ENCODE assay signal across 8 mouse cellular contexts in the genomic region with DNA sequence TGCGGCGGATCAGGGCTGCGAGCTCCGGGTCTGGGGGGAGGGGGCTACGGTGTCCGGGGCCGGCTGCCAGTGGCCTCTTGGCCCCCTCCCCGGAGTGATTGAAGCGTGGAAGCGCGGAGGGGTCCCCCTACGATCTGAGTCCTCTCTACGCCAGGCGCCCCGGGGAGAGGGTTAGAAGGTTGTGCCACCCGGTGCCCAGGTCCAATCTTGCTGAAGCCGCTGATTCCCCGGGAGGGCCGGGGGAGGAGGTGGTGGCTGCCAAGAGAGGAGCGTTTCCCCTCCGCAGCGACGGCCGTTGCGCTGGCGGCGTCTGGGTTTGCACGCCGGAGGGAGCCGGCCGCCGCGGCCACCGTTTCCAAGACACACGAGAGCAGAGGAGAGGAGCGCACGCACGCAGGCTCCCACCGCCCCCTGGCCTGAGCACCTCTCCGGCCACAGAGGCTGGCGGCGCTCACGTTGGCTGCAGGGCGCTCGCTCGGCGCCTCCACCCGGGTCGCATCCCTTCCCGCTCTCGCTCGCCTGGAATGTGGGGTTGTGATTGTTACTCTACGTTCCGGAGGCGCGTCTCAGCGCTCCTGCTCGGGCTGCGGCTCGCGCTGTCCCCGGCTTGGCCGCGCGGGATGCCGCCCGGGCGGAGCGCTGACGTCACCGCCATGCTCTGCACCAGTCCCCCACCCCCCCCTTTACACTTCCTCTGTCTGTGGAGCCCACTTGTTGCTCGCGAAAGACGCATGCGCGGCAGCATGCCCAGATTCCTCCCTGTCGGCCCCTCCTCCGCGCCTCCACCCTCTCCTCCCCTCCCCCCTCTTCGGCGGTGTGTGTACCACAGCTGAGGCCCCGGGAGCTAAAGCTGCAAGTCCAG. TPM values are rescaled to one million over a fixed set of nuclear protein-coding genes. Genes with fewer than 3 reads are reported as not detected.
A peak's percentile ranks its signal among the peaks of the same experiment; 100 is the strongest.
DNase-seq lines count a peak whose midpoint lies in the region; ATAC-seq and TF ChIP-seq lines count a peak whose summit lies in the region.

TSS of gene Irf2bpl (minus strand) at position 602 of the 862 bp plus-strand sequence.

- H3K36me3 ChIP-seq in hindbrain, embryonic 10.5 days: peaks cover 17% of the 10 kb centered on the region
- no peaks in the 10 kb centered on the region for H3K36me3 ChIP-seq in lung, postnatal 0 days (ENCODE audit: insufficient read depth, low read length)

- peaks cover 92% of the 10 kb centered on the region for H3K4me1 ChIP-seq in hindbrain, embryonic 10.5 days (replicated peaks)
- H3K4me1 ChIP-seq in lung, postnatal 0 days (ENCODE audit: insufficient read depth, low read depth, low read length): peaks cover 19% of the 10 kb centered on the region

- H3K27me3 ChIP-seq in hindbrain, embryonic 10.5 days (ENCODE audit: insufficient read depth, poor library complexity, severe bottlenecking): peaks cover 33% of the 10 kb centered on the region
- H3K27me3 ChIP-seq in lung, postnatal 0 days (replicated peaks; ENCODE audit: insufficient read depth, low read length): no peaks in the 10 kb centered on the region

- ATAC-seq in lung, postnatal 0 days: peak; percentile 78

- peak; percentile 47; the same call in 1 of the 2 replicates for TF ChIP-seq EP300 in lung, postnatal 0 days (IDR thresholded peaks at IDR 0.05)

- under 1% methylated on average over 82 of the region's 82 CpGs for WGBS in hindbrain, embryonic 10.5 days
- WGBS in lung, postnatal 0 days: 1% methylated on average over 68 of the region's 82 CpGs

- H3K27ac ChIP-seq in hindbrain, embryonic 10.5 days: peak within 1 kb of the TSS; percentile 95
- H3K27ac ChIP-seq in lung, postnatal 0 days (ENCODE audit: low read length): peak within 1 kb of the TSS; percentile 100

- TF ChIP-seq CTCF in lung, postnatal 0 days (IDR thresholded peaks at IDR 0.05): peak; percentile 34; the same call in 1 of the 2 replicates

- peak within 1 kb of the TSS; percentile 93 for H3K4me2 ChIP-seq in lung, postnatal 0 days (replicated peaks; ENCODE audit: low read depth, low read length)

- peak; percentile 94 for DNase-seq in MN1 (ENCODE audit: low spot score)
- peak; percentile 99 for DNase-seq in cerebellum, adult 8-10 months
- DNase-seq in frontal cortex, adult 2 months (ENCODE audit: extremely low spot score in 1 of 2, low spot score in 1 of 2): peak; percentile 95 to 99
- DNase-seq in hindbrain, embryonic 10.5 days (ENCODE audit: low spot score): peak; percentile 98
- peak; percentile 99 to 100 for DNase-seq in layer of hippocampus, postnatal 10 days (ENCODE audit: low spot score in 2 of 2)
- DNase-seq in lung, postnatal 0 days (ENCODE audit: low spot score): peak; percentile 98
- peak; percentile 100 for DNase-seq in ovary, postnatal 36 days (ENCODE audit: low spot score)
- DNase-seq in thymus, postnatal 14 days: peak; percentile 99

- peak within 1 kb of the TSS; percentile 79 for H3K4me3 ChIP-seq in hindbrain, embryonic 10.5 days
- peak within 1 kb of the TSS; percentile 96 for H3K4me3 ChIP-seq in lung, postnatal 0 days (ENCODE audit: low read depth, low read length)

- H3K9me3 ChIP-seq in hindbrain, embryonic 10.5 days: no peaks in the 10 kb centered on the region
- no peaks in the 10 kb centered on the region for H3K9me3 ChIP-seq in lung, postnatal 0 days (ENCODE audit: low read length)

- H3K9ac ChIP-seq in lung, postnatal 0 days (replicated peaks; ENCODE audit: low read depth): peak within 1 kb of the TSS; percentile 97

RNA-seq across cellular contexts. Expression of gene Irf2bpl, which starts in this region (rescaled TPM):
- 48.5 and 50.2 TPM in 2 replicates for polyA plus RNA-seq in frontal cortex, adult 2 months (2012; rRNA removed)
- polyA plus RNA-seq in hindbrain, embryonic 10.5 days (2016; fragmentation: Nextera tagmentation; extraction: Ambion mirVana): 20.3 and 34.2 TPM in 2 replicates
- 10 to 100 TPM; 77.9 to 81.5 TPM for total RNA-seq in layer of hippocampus, postnatal 10 days (2021)
- polyA plus RNA-seq in lung, postnatal 0 days (2015; fragmentation: Nextera tagmentation; extraction: Ambion mirVana): 39.5 and 49.1 TPM in 2 replicates

Comparison
In these comparisons a context has a peak if more than half of its experiments do, and no peak if none do; other contexts are left out.
1. Peak in every context shown above with its lines: DNase-seq, ATAC-seq, H3K4me3 ChIP-seq and H3K27ac ChIP-seq.